Mouse (Mus musculus) hematopoietic stem cell, adult 5-6 weeks (primary cell): ENCODE results near the gene Rc3h2. TPM values are rescaled to one million over a fixed set of nuclear protein-coding genes. Genes with fewer than 3 reads are reported as not detected.
A peak's percentile ranks its signal among the peaks of the same experiment; 100 is the strongest.

ENCODE experiments used
- ATAC-seq, 2 experiments: fragments of 125-278 bp in 1 of 2; replicated peaks in 1 of 2; 2 replicates each; pipeline ENCODE4 v1.8.0; 2016 to 2017; ENCODE audit warnings: inconsistent platforms in 2 of 2, mild to moderate bottlenecking in 2 of 2, moderate number of reproducible peaks in 2 of 2, low read depth in 1 of 2, moderate TSS enrichment in 1 of 2; ENCODE audit not compliant: low FRiP score in 2 of 2, poor library complexity in 2 of 2, severe bottlenecking in 2 of 2, insufficient read depth in 1 of 2, low TSS enrichment in 1 of 2
- total RNA-seq: library from RNA; stranded (forward); fragments of 172-1452, 232-1000 nt; gene quantifications from 2 replicates; pipeline ENCODE4 v1.2.3, GENCODE M21; 2017

Gene Rc3h2
- total RNA-seq: 46.2 and 64.5 TPM in 2 replicates

- ATAC-seq: peak; percentile 99
Observed at GRCm38 (mm10) chr2:37422306-37423304, at the start of gene Rc3h2. Gene Rc3h2 (minus strand): TSS chr2:37422903.

GRCm38 (mm10) chr2:37466266-37466665, 43.6 kb upstream of the Rc3h2 start:
- no peak for ATAC-seq

GRCm38 (mm10) chr2:37460707-37461106, 38.0 kb upstream of the Rc3h2 start:
- ATAC-seq: no peak

- no peak; a peak in 1 of 4 replicates for ATAC-seq
Observed at GRCm38 (mm10) chr2:37452376-37452760, 29.7 kb upstream of the Rc3h2 start.

- ATAC-seq: peak; percentile 98 to 99
Observed at GRCm38 (mm10) chr2:37451667-37452375, 29.1 kb upstream of the Rc3h2 start.

GRCm38 (mm10) chr2:37442611-37443591, 20.2 kb upstream of the Rc3h2 start, which contains the start of the genes Zbtb26, Zbtb6 and Rabgap1:
Gene Zbtb26 (minus strand): TSS chr2:37443135.
Gene Zbtb6 (minus strand): TSS chr2:37443171.
Gene Rabgap1 (plus strand): TSS chr2:37443279.
- peak; percentile 100 for ATAC-seq

- no peak for ATAC-seq
Observed at GRCm38 (mm10) chr2:37431609-37432008, 8.9 kb upstream of the Rc3h2 start.

GRCm38 (mm10) chr2:37430593-37431464, 8.1 kb upstream of the Rc3h2 start:
- peak; percentile 95 to 96 for ATAC-seq

- ATAC-seq: no peak
Observed at GRCm38 (mm10) chr2:37423671-37424070, 968 bp upstream of the Rc3h2 start.

GRCm38 (mm10) chr2:37421903-37422302, 800 bp downstream of the Rc3h2 start:
- no peak for ATAC-seq

GRCm38 (mm10) chr2:37395539-37395938, 27.2 kb downstream of the Rc3h2 start:
- ATAC-seq: no peak; a peak in 1 of 4 replicates

GRCm38 (mm10) chr2:37382921-37383320, 39.8 kb downstream of the Rc3h2 start:
- no peak for ATAC-seq

GRCm38 (mm10) chr2:37380189-37380588, 42.5 kb downstream of the Rc3h2 start:
- peak; percentile 83 to 88 for ATAC-seq

- peak; percentile 81 to 86 for ATAC-seq
Observed at GRCm38 (mm10) chr2:37376018-37376417, 46.7 kb downstream of the Rc3h2 start.

GRCm38 (mm10) chr2:37370651-37371050, 52.1 kb downstream of the Rc3h2 start:
- ATAC-seq: no peak

GRCm38 (mm10) chr2:37359908-37360307, 62.8 kb downstream of the Rc3h2 start:
- no peak for ATAC-seq
